Mouse (Mus musculus): ENCODE results near the gene Mok. TPM values are rescaled to one million over a fixed set of nuclear protein-coding genes. Genes with fewer than 3 reads are reported as not detected.

Mok gene
- polyA plus RNA-seq, 1 experiment from 2014 or later, result 12.3 TPM

- Histone ChIP-seq H3K4me2 (no peak overlapping the region), H3K36me3 (no peaks in the 10 kb centered on the region), H3K27ac (replicated peaks) (no peak overlapping the region), H3K4me1 (no peaks in the 10 kb centered on the region), H3K27me3 (replicated peaks) (no peaks in the 10 kb centered on the region), H3K9me3 (replicated peaks) (no peaks in the 10 kb centered on the region), H3K4me3 (replicated peaks) (no peak overlapping the region), H3K9ac (replicated peaks) (no peak overlapping the region)
- no peak for ATAC-seq (ENCODE audit: low FRiP score)
- WGBS, result 88% methylated on average over 7 of the region's 7 CpGs
These were observed 18.4 kb downstream of the Mok start for GRCm38 (mm10) chr12:110822366-110822765.

- Histone ChIP-seq H3K4me2 (no peak overlapping the region), H3K4me1 (no peaks in the 10 kb centered on the region), H3K9me3 (replicated peaks) (no peaks in the 10 kb centered on the region), H3K36me3 (no peaks in the 10 kb centered on the region), H3K27me3 (replicated peaks) (no peaks in the 10 kb centered on the region), H3K27ac (replicated peaks) (no peak overlapping the region), H3K9ac (replicated peaks) (no peak overlapping the region), H3K4me3 (replicated peaks) (no peak overlapping the region)
- WGBS, result 85% methylated on average over 2 of the region's 2 CpGs
- ATAC-seq (ENCODE audit: low FRiP score), result no peak
These were observed 19.0 kb downstream of the Mok start for GRCm38 (mm10) chr12:110821787-110822186.

DNA sequence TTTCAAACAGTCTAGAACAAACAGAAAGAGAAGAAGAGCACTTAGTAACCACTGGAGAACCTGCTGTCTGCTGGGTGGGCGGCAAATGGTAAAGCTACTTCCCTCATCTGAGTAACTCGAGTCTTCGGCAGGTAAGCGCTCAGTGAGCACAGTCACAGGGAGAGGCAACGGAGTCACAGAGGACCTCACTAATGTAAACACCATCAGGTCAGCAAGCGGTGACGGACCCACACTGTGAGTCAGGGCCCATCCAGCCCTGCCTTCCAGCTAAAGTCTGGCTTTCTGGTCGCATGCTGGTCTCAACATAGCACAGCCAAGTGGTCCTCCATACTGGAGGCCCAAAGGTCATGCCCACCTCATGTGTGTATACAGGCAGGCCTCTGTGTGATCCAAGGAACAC lies 21.4 kb downstream of the Mok start:
- H3K9me3 ChIP-seq (replicated peaks), result no peaks in the 10 kb centered on the region
- H3K9ac ChIP-seq (replicated peaks), result no peak overlapping the region
- H3K4me3 ChIP-seq (replicated peaks), result no peak overlapping the region
- H3K27ac ChIP-seq (replicated peaks), result no peak overlapping the region
- no peaks in the 10 kb centered on the region for H3K27me3 ChIP-seq (replicated peaks)
- ATAC-seq (ENCODE audit: low FRiP score), result no peak
- H3K4me1 ChIP-seq, result no peaks in the 10 kb centered on the region
- WGBS, result 87% methylated on average over 8 of the region's 8 CpGs
- no peak overlapping the region for H3K4me2 ChIP-seq
- no peaks in the 10 kb centered on the region for H3K36me3 ChIP-seq

DNA sequence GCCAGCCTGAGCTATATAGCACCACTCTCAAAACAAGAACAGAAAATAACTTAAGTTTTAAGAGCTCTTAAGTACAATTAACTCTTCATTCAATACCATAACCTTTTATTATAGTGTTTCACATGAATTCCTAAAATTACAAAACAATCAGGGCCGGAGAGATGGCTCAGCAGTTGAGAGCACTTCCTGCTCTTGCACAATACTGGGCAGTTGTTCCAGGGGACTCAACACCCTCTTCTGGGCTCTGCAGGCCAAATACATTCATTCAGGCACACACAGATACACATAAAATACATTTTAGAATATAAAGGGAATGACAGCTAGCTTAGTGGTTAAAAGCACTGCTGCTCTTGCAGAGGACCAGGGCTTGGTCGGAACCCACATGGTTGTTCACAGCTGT lies 23.9 kb downstream of the Mok start:
- no peak overlapping the region for H3K4me2 ChIP-seq
- no peak overlapping the region for H3K4me3 ChIP-seq (replicated peaks)
- H3K9me3 ChIP-seq (replicated peaks), result no peaks in the 10 kb centered on the region
- 85% methylated on average over 2 of the region's 2 CpGs for WGBS
- peaks cover 7% of the 10 kb centered on the region; the same call in 1 of the 2 replicates for H3K36me3 ChIP-seq
- no peak for ATAC-seq (ENCODE audit: low FRiP score)
- H3K4me1 ChIP-seq, result no peaks in the 10 kb centered on the region
- no peak overlapping the region for H3K27ac ChIP-seq (replicated peaks)
- no peaks in the 10 kb centered on the region for H3K27me3 ChIP-seq (replicated peaks)
- H3K9ac ChIP-seq (replicated peaks), result no peak overlapping the region

- H3K4me1 ChIP-seq, result no peaks in the 10 kb centered on the region
- 76% methylated on average over 17 of the region's 17 CpGs for WGBS
- no peak overlapping the region for H3K9ac ChIP-seq (replicated peaks)
- H3K27ac ChIP-seq (replicated peaks), result no peak overlapping the region
- H3K4me3 ChIP-seq (replicated peaks), result no peak overlapping the region
- H3K9me3 ChIP-seq (replicated peaks), result no peaks in the 10 kb centered on the region
- peaks cover 7% of the 10 kb centered on the region; the same call in 1 of the 2 replicates for H3K36me3 ChIP-seq
- no peak overlapping the region for H3K4me2 ChIP-seq
- no peak for ATAC-seq (ENCODE audit: low FRiP score)
- H3K27me3 ChIP-seq (replicated peaks), result no peaks in the 10 kb centered on the region
These were observed 25.8 kb downstream of the Mok start for GRCm38 (mm10) chr12:110814924-110815323.

DNA sequence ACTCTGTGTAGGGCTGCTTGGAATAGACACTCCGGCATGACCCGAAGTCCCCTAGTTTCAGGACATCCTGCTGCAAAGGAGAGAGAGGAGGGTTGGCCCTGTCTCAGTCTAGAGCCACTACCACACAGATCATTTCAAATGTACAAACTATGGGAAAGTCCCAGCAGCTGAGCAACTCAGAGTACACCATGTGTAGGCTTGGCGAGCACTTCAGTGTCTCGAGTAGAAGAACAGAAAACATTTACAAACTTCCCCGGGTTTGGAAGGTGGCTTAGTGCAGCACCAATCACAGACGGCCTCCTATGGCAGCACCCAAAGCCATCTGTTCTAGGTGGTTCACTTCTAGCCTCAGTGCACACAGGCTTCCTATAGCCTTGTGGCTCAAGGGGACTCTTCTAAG lies 27.1 kb downstream of the Mok start:
- no peak overlapping the region for H3K9ac ChIP-seq (replicated peaks)
- H3K4me3 ChIP-seq (replicated peaks), result no peak overlapping the region
- no peak for ATAC-seq (ENCODE audit: low FRiP score)
- H3K27ac ChIP-seq (replicated peaks), result no peak overlapping the region
- WGBS, result 95% methylated on average over 6 of the region's 6 CpGs
- H3K9me3 ChIP-seq (replicated peaks), result no peaks in the 10 kb centered on the region
- H3K36me3 ChIP-seq, result peaks cover 7% of the 10 kb centered on the region; the same call in 1 of the 2 replicates
- no peaks in the 10 kb centered on the region for H3K27me3 ChIP-seq (replicated peaks)
- peaks cover 6% of the 10 kb centered on the region for H3K4me1 ChIP-seq
- H3K4me2 ChIP-seq, result no peak overlapping the region

DNA sequence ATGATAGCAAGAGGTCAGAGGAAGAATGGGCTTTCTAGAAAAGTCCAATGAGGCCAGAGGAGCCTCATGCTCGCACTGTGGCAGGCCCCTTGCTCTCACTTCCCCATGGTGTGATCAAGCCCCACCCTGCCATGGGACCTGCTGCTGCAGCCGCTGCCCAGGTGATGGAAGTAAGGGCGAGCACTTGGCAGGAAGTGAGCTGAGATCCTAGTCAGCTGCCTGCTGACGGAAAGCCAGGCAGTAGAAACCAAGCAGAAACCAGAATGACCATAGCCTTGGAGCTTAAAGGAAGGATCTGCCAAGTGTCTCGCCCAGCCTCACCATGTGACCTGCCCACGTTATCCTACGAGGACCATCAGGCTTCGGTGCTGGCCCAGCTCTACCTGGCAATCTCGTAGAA lies 27.6 kb downstream of the Mok start:
- Histone ChIP-seq H3K4me1 (peaks cover 10% of the 10 kb centered on the region), H3K4me2 (no peak overlapping the region), H3K27me3 (replicated peaks) (no peaks in the 10 kb centered on the region), H3K4me3 (replicated peaks) (no peak overlapping the region), H3K9ac (replicated peaks) (no peak overlapping the region), H3K9me3 (replicated peaks) (no peaks in the 10 kb centered on the region), H3K27ac (replicated peaks) (no peak overlapping the region), H3K36me3 (peaks cover 7% of the 10 kb centered on the region; the same call in 1 of the 2 replicates)
- 93% methylated on average over 9 of the region's 9 CpGs for WGBS
- ATAC-seq (ENCODE audit: low FRiP score), result no peak

- 81% methylated on average over 5 of the region's 5 CpGs for WGBS
- H3K36me3 ChIP-seq, result peaks cover 7% of the 10 kb centered on the region; the same call in 1 of the 2 replicates
- no peak overlapping the region for H3K27ac ChIP-seq (replicated peaks)
These were observed 31.9 kb downstream of the Mok start for GRCm38 (mm10) chr12:110808848-110809247.

DNA sequence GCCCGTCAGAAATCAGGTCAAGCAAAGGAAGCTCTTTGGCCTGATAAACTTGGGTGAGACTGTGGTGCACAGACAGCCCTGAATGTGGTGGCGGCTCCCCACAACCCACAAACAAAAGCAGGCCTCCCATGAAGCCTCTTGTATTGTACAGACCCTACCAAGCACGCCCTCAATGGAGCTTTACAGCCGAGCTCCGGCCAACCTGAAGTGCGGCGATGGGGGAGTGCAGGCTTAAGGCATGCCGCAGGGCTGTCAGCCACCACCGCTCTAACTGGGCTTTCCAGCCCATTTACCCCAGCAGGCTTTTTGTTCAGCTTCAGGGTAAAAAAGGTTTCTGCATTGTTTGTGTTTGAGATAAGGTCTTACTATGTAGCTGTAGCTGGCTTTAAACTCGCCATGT lies 32.3 kb downstream of the Mok start:
- no peak overlapping the region for H3K9ac ChIP-seq (replicated peaks)
- no peak for ATAC-seq (ENCODE audit: low FRiP score)

More at GRCm38 (mm10) chr12:110808848-110809247, 31.9 kb downstream of the Mok start:
- peaks cover 23% of the 10 kb centered on the region for H3K4me1 ChIP-seq
- H3K9me3 ChIP-seq (replicated peaks), result no peaks in the 10 kb centered on the region
- H3K9ac ChIP-seq (replicated peaks), result no peak overlapping the region
- no peak for ATAC-seq (ENCODE audit: low FRiP score)
- no peaks in the 10 kb centered on the region for H3K27me3 ChIP-seq (replicated peaks)
- H3K4me2 ChIP-seq, result no peak overlapping the region
- no peak overlapping the region for H3K4me3 ChIP-seq (replicated peaks)

GRCm38 (mm10) chr12:110806301-110806970 lies 34.3 kb downstream of the Mok start:
- WGBS, result 84% methylated on average over 3 of the region's 3 CpGs
- H3K27ac ChIP-seq (replicated peaks), result no peak overlapping the region
- H3K4me3 ChIP-seq (replicated peaks), result no peak overlapping the region
- H3K36me3 ChIP-seq, result no peaks in the 10 kb centered on the region; the same call in 1 of the 2 replicates
- H3K4me1 ChIP-seq, result peaks cover 32% of the 10 kb centered on the region
- no peaks in the 10 kb centered on the region for H3K9me3 ChIP-seq (replicated peaks)
- no peak for ATAC-seq (ENCODE audit: low FRiP score)
- H3K27me3 ChIP-seq (replicated peaks), result no peaks in the 10 kb centered on the region
- H3K9ac ChIP-seq (replicated peaks), result no peak overlapping the region
- no peak overlapping the region for H3K4me2 ChIP-seq

More for the DNA sequence above, 32.3 kb downstream of the Mok start:
- peaks cover 6% of the 10 kb centered on the region; the same call in 1 of the 2 replicates for H3K36me3 ChIP-seq
- H3K4me2 ChIP-seq, result no peak overlapping the region
- H3K27me3 ChIP-seq (replicated peaks), result no peaks in the 10 kb centered on the region
- no peak overlapping the region for H3K4me3 ChIP-seq (replicated peaks)
- no peak overlapping the region for H3K27ac ChIP-seq (replicated peaks)
- no peaks in the 10 kb centered on the region for H3K9me3 ChIP-seq (replicated peaks)
- WGBS, result 22% methylated on average over 10 of the region's 10 CpGs
- peaks cover 23% of the 10 kb centered on the region for H3K4me1 ChIP-seq

DNA sequence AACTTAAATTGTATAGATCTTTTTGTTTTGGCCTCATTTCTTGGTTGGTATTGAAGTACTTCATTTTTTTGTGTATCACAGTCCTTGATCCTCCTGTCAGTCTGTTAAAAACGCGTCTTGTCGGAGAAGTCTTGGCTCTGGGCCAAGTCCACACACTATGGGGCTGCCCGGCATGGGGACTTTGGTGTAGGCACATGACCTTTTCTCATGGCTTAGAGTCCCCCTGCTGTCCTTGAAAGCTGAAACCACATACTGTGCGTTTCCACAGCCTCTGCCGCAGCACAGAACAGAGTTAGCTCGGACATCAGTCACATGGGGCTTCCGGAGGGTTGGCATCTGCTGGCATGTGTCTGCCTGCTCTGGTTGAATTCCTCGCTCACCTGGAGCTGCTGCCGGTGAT lies 36.5 kb downstream of the Mok start:
- Histone ChIP-seq H3K27me3 (replicated peaks) (no peaks in the 10 kb centered on the region), H3K9ac (replicated peaks) (no peak overlapping the region), H3K9me3 (replicated peaks) (no peaks in the 10 kb centered on the region), H3K4me2 (no peak overlapping the region), H3K27ac (replicated peaks) (no peak overlapping the region), H3K4me1 (peaks cover 33% of the 10 kb centered on the region), H3K36me3 (no peaks in the 10 kb centered on the region; the same call in 1 of the 2 replicates), H3K4me3 (replicated peaks) (no peak overlapping the region)
- WGBS, result 23% methylated on average over 10 of the region's 10 CpGs
- ATAC-seq (ENCODE audit: low FRiP score), result no peak; the same call in 1 of the 2 replicates

DNA sequence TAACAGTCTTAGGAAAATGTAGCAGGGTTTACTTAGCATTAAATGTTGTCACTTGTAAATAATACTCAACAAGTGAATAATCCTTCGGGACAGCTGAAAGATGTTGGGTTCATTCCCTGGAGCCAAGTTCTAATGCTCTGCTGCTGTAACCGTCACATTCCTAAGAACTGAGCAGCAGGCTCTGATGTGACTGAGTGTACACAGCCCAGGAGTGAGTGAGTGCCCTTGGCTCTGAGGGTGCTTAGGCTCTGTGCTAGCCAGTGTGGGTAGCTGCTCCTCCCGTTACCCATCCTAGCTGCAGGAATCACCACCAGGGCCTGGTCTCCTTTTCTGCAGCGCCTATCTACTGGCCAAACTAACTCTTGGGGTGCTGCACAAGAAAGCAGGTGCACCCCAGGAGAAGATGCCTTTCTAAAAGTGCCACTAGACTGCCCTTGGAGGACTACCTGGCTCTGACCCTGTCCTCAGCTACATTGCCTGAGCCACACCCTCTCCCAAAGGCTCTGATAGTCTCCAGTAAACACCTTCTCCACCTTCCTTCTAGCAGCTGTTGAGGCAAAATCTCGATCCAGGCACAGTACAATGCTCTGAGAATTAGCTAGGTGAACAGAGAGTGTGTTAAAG lies 38.0 kb downstream of the Mok start:
- H3K27me3 ChIP-seq (replicated peaks), result no peaks in the 10 kb centered on the region
- H3K27ac ChIP-seq (replicated peaks), result no peak overlapping the region; the same call in 1 of the 2 replicates
- peaks cover 30% of the 10 kb centered on the region for H3K4me1 ChIP-seq
- no peak overlapping the region for H3K4me3 ChIP-seq (replicated peaks)
- no peak overlapping the region for H3K4me2 ChIP-seq
- ATAC-seq (ENCODE audit: low FRiP score), result no peak
- H3K9me3 ChIP-seq (replicated peaks), result no peaks in the 10 kb centered on the region
- WGBS, result 90% methylated on average over 5 of the region's 5 CpGs
- no peak overlapping the region for H3K9ac ChIP-seq (replicated peaks)
- no peaks in the 10 kb centered on the region; the same call in 1 of the 2 replicates for H3K36me3 ChIP-seq

Measured in neural tube, embryonic 15.5 days (tissue).